Mouse (Mus musculus): Measurements from ENCODE around the gene Glb1l. TPM values are rescaled to one million over a fixed set of nuclear protein-coding genes. Genes with fewer than 3 reads are reported as not detected.
"Not testable (repeated sequence)": the region's sequence is repeated elsewhere in the genome, so short reads cannot be mapped to it uniquely, and the experiment has no call there.

Glb1l gene
- polyA plus RNA-seq, 1 experiment = not detected

DNA sequence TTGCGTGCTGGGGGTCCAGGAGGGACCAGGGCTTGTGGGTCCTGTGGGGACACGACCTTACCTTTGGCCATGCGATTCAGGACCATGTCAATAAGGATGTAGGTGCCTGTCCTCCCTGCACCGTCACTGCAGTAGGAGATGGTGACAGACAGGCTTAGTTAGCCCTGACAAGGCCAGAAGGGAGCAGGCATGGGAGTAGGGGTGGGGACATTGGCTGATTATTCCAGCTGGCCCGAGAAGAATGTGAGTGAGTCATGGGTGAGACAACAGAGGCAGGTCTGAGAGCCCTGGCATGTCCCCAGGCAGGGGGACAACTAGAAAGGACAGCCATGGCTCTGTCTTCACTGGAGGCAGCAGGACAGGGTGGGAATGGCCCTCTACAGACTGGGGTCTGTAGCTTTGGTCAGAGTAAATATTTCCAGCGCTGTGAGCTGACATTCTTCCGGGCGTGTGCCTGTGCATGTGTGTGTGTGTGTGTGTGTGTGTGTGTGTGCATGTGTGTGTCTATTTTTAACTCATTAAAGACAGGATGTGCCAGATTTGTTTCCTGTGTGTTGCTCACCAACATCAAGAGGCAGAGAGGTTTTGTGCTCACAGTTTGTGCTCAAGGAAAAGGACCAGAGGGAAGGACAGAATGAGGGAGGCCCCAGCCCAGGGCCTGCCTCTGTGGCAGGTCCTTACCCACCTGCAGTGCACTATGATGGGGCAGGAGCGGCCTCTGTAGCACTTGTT, 37.6 kb upstream of the Glb1l start:
- TF ChIP-seq POLR2A (IDR thresholded peaks at IDR 0.05; ENCODE audit: insufficient read depth, low read depth, low read length) = no peak
- TF ChIP-seq CTCF (IDR thresholded peaks at IDR 0.05; ENCODE audit: insufficient read depth, low read depth, low read length) = no peak
- Histone ChIP-seq H3K27ac (ENCODE audit: insufficient read depth, low read depth, low read length) (peak overlapping the region; percentile 47; the same call in 1 of the 2 replicates), H3K4me1 (ENCODE audit: control insufficient read depth, insufficient read depth, low read length) (peaks cover 51% of the 10 kb centered on the region), H3K4me3 (ENCODE audit: insufficient read depth, low read depth, low read length) (no peak overlapping the region)
- WGBS = 38% methylated on average over 9 of the region's 9 CpGs

GRCm38 (mm10) chr1:75247071-75247930, 36.7 kb upstream of the Glb1l start:
- WGBS = 80% methylated on average over 16 of the region's 16 CpGs
- no peak for TF ChIP-seq POLR2A (IDR thresholded peaks at IDR 0.05; ENCODE audit: insufficient read depth, low read depth, low read length)
- TF ChIP-seq CTCF (IDR thresholded peaks at IDR 0.05; ENCODE audit: insufficient read depth, low read depth, low read length) = no peak

DNA sequence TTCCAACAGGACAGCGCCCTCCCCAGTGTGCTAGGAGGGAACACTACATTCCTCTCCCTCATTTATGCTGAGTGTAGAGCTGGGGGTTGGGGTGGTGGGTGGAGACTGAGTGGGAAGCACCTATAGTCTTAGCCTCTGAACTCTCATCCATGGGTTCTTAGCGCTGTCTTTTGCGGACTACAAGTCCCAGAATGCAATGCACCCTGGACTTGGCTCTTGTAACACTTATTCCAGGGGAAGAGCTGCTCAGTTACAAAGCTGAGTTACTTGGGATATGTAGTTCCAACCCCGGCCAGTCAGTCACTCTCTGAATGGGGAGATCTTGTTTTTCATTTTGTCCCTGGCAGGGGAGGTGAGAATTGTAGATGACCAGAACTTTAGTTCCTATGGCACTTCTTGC, 34.2 kb upstream of the Glb1l start:
- no peak for TF ChIP-seq POLR2A (IDR thresholded peaks at IDR 0.05; ENCODE audit: insufficient read depth, low read depth, low read length)
- TF ChIP-seq CTCF (IDR thresholded peaks at IDR 0.05; ENCODE audit: insufficient read depth, low read depth, low read length) = no peak
- peaks cover 37% of the 10 kb centered on the region for H3K4me1 ChIP-seq (ENCODE audit: control insufficient read depth, insufficient read depth, low read length)
- 19% methylated on average over 4 of the region's 4 CpGs for WGBS
- no peak overlapping the region for H3K27ac ChIP-seq (ENCODE audit: insufficient read depth, low read depth, low read length)
- no peak overlapping the region for H3K4me3 ChIP-seq (ENCODE audit: insufficient read depth, low read depth, low read length)

More at GRCm38 (mm10) chr1:75247071-75247930, 36.7 kb upstream of the Glb1l start:
- Histone ChIP-seq H3K4me1 (ENCODE audit: control insufficient read depth, insufficient read depth, low read length) (peaks cover 46% of the 10 kb centered on the region), H3K4me3 (ENCODE audit: insufficient read depth, low read depth, low read length) (no peak overlapping the region), H3K27ac (ENCODE audit: insufficient read depth, low read depth, low read length) (peak overlapping the region; percentile 47; the same call in 1 of the 2 replicates)

DNA sequence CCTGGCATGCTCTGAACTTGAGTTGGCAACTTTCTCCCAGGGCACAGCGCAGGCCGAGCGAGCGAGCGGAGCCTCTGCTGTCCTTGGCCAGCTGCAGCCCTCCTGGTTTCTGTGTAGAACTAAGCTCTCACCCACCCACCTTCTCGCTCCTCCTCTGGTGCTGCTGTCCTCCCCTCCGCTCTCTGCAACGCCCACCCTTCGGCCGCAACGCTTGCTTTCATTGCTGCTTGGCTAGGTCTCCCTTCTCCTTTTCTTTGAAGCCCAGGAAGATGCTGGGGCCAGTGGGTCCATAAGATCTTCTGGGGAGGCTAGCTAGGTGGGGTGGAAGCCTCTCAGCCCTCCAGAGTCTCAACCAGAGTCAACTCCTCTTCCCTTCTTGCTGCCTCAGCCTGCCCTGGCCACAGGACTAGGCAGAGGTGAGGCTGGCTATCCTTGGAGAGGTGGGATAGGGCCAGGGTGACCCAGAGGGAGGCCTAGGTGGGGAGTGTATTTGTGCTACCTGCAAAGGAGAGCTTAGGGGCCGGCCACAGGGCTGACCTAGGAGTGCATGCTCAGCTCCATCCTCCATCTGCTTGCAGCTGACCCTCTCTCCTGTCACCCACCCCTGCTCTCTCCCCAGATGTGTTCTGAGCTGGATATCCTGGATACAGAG, 33.7 kb upstream of the Glb1l start:
- TF ChIP-seq CTCF (IDR thresholded peaks at IDR 0.05; ENCODE audit: insufficient read depth, low read depth, low read length) (no peak), POLR2A (IDR thresholded peaks at IDR 0.05; ENCODE audit: insufficient read depth, low read depth, low read length) (no peak)
- 69% methylated on average over 12 of the region's 12 CpGs for WGBS
- peaks cover 37% of the 10 kb centered on the region for H3K4me1 ChIP-seq (ENCODE audit: control insufficient read depth, insufficient read depth, low read length)
- H3K4me3 ChIP-seq (ENCODE audit: insufficient read depth, low read depth, low read length) = no peak overlapping the region
- H3K27ac ChIP-seq (ENCODE audit: insufficient read depth, low read depth, low read length) = no peak overlapping the region

GRCm38 (mm10) chr1:75243411-75243810, 32.8 kb upstream of the Glb1l start:
- Histone ChIP-seq H3K4me1 (ENCODE audit: control insufficient read depth, insufficient read depth, low read length) (peaks cover 30% of the 10 kb centered on the region), H3K27ac (ENCODE audit: insufficient read depth, low read depth, low read length) (no peak overlapping the region), H3K4me3 (ENCODE audit: insufficient read depth, low read depth, low read length) (no peak overlapping the region)
- TF ChIP-seq CTCF (IDR thresholded peaks at IDR 0.05; ENCODE audit: insufficient read depth, low read depth, low read length) = no peak
- TF ChIP-seq POLR2A (IDR thresholded peaks at IDR 0.05; ENCODE audit: insufficient read depth, low read depth, low read length) = no peak
- 92% methylated on average over 14 of the region's 14 CpGs for WGBS

DNA sequence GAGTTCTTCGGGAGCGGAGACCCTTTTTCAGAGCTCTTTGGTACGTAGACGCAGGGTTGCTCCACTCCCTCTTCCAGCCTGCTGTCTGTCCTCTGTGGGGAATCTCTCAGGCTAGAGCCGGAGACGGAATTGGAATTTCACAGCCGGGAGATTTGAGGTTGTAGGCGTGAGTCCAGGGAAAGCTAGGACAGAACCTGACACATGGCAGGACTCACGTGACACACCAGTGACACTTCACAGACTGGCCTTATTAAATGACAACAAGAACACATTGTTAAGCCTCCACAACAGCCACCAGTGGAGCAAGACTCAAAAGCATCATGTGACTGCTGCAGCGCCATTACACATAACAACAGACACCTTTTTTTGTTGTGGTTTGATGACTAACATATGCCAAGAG, 29.0 kb upstream of the Glb1l start:
- Histone ChIP-seq H3K27ac (ENCODE audit: insufficient read depth, low read depth, low read length) (no peak overlapping the region), H3K4me3 (ENCODE audit: insufficient read depth, low read depth, low read length) (no peak overlapping the region), H3K4me1 (ENCODE audit: control insufficient read depth, insufficient read depth, low read length) (peaks cover 18% of the 10 kb centered on the region)
- no peak for TF ChIP-seq CTCF (IDR thresholded peaks at IDR 0.05; ENCODE audit: insufficient read depth, low read depth, low read length)
- TF ChIP-seq POLR2A (IDR thresholded peaks at IDR 0.05; ENCODE audit: insufficient read depth, low read depth, low read length) = no peak
- WGBS = 81% methylated on average over 10 of the region's 10 CpGs

- Histone ChIP-seq H3K4me3 (ENCODE audit: insufficient read depth, low read depth, low read length) (peak within 1 kb of the TSS; percentile 63), H3K4me1 (ENCODE audit: control insufficient read depth, insufficient read depth, low read length) (peaks cover 9% of the 10 kb centered on the region), H3K27ac (ENCODE audit: insufficient read depth, low read depth, low read length) (peak within 1 kb of the TSS; percentile 99)
- TF ChIP-seq CTCF (IDR thresholded peaks at IDR 0.05; ENCODE audit: insufficient read depth, low read depth, low read length) (no peak), POLR2A (IDR thresholded peaks at IDR 0.05; ENCODE audit: insufficient read depth, low read depth, low read length) (peak; percentile 58)
- WGBS = under 1% methylated on average over 57 of the region's 64 CpGs
Measured at GRCm38 (mm10) chr1:75236117-75237050, 25.8 kb upstream of the Glb1l start, which contains the start of gene Dnajb2. Gene Dnajb2 (plus strand): TSS chr1:75236406.

- TF ChIP-seq POLR2A (IDR thresholded peaks at IDR 0.05; ENCODE audit: insufficient read depth, low read depth, low read length) (no peak), CTCF (IDR thresholded peaks at IDR 0.05; ENCODE audit: insufficient read depth, low read depth, low read length) (peak; percentile 45; the same call in 1 of the 2 replicates)
- WGBS = 4% methylated on average over 8 of the region's 8 CpGs
- H3K27ac ChIP-seq (ENCODE audit: insufficient read depth, low read depth, low read length) = peak overlapping the region; percentile 36; the same call in 1 of the 2 replicates
- no peak overlapping the region for H3K4me3 ChIP-seq (ENCODE audit: insufficient read depth, low read depth, low read length)
- peaks cover 9% of the 10 kb centered on the region for H3K4me1 ChIP-seq (ENCODE audit: control insufficient read depth, insufficient read depth, low read length)
Measured at GRCm38 (mm10) chr1:75234606-75235005, 24.0 kb upstream of the Glb1l start.

- H3K4me1 ChIP-seq (ENCODE audit: control insufficient read depth, insufficient read depth, low read length) = not testable (repeated sequence)
- 76% methylated on average over 4 of the region's 4 CpGs for WGBS
Measured at GRCm38 (mm10) chr1:75232489-75232888, 21.9 kb upstream of the Glb1l start.

More at GRCm38 (mm10) chr1:75232489-75232888, 21.9 kb upstream of the Glb1l start:
- H3K4me3 ChIP-seq (ENCODE audit: insufficient read depth, low read depth, low read length); H3K27ac ChIP-seq (ENCODE audit: insufficient read depth, low read depth, low read length): not testable (repeated sequence)
